13 mouse cellular contexts compared by ENCODE assay signal in genomic region chr19:10397479-10398153, GRCm38 (mm10). TPM values are rescaled to one million over a fixed set of nuclear protein-coding genes. Genes with fewer than 3 reads are reported as not detected.
DNase-seq lines count a peak whose midpoint lies in the region; ATAC-seq and TF ChIP-seq lines count a peak whose summit lies in the region.
"Had no signal": no experiment of that assay in that cellular context is flagged by ENCODE, and none has a peak within 500 bp of the region (broad histone marks: within the 10 kb centered on the region; RNA-seq: fewer than 3 reads in every experiment).

No protein-coding gene starts in this region.

- no peaks in the 10 kb centered on the region for H3K9me3 ChIP-seq in forebrain, embryonic 13.5 days (replicated peaks)
- H3K9me3 ChIP-seq in forebrain, embryonic 11.5 days (ENCODE audit: control insufficient read depth, low read length), result no peaks in the 10 kb centered on the region
- H3K9me3 ChIP-seq in forebrain, postnatal 0 days (ENCODE audit: low read length), result no peaks in the 10 kb centered on the region
- no peaks in the 10 kb centered on the region for H3K9me3 ChIP-seq in kidney, embryonic 15.5 days (replicated peaks)
- no peaks in the 10 kb centered on the region for H3K9me3 ChIP-seq in liver, embryonic 11.5 days (ENCODE audit: control insufficient read depth, low read length)
- H3K9me3 ChIP-seq: embryonic facial prominence, embryonic 15.5 days; liver, embryonic 12.5 days had no signal

- 34% methylated on average over 8 of the region's 8 CpGs for WGBS in forebrain, embryonic 13.5 days
- 47% methylated on average over 8 of the region's 8 CpGs for WGBS in forebrain, embryonic 11.5 days
- 31% methylated on average over 8 of the region's 8 CpGs for WGBS in forebrain, postnatal 0 days
- WGBS in kidney, embryonic 15.5 days, result 52% methylated on average over 8 of the region's 8 CpGs
- 46% methylated on average over 8 of the region's 8 CpGs for WGBS in liver, embryonic 11.5 days

- H3K9ac ChIP-seq in forebrain, embryonic 13.5 days, result no peak overlapping the region
- H3K9ac ChIP-seq in forebrain, embryonic 11.5 days (ENCODE audit: low read length), result no peak overlapping the region
- 0 out of 2 replicates have a peak overlapping the region, but pooled peaks have one; percentile 6 for H3K9ac ChIP-seq in forebrain, postnatal 0 days
- no peak overlapping the region for H3K9ac ChIP-seq in kidney, embryonic 15.5 days
- no peak overlapping the region for H3K9ac ChIP-seq in liver, embryonic 11.5 days (ENCODE audit: low read depth, low read length)
- H3K9ac ChIP-seq: embryonic facial prominence, embryonic 15.5 days; liver, embryonic 12.5 days had no signal

- ATAC-seq in forebrain, embryonic 13.5 days, result no peak
- no peak for ATAC-seq in forebrain, embryonic 11.5 days (replicated peaks; ENCODE audit: low FRiP score)
- ATAC-seq in forebrain, postnatal 0 days, result peak; percentile 62
- ATAC-seq in kidney, embryonic 15.5 days (replicated peaks; ENCODE audit: low FRiP score), result no peak
- ATAC-seq in liver, embryonic 11.5 days (replicated peaks; ENCODE audit: low FRiP score), result no peak
- ATAC-seq: liver, embryonic 12.5 days had no signal

- H3K4me2 ChIP-seq in forebrain, embryonic 13.5 days, result no peak overlapping the region
- H3K4me2 ChIP-seq in forebrain, embryonic 11.5 days (ENCODE audit: low read depth, low read length, severe bottlenecking), result no peak overlapping the region
- no peak overlapping the region for H3K4me2 ChIP-seq in forebrain, postnatal 0 days (ENCODE audit: low read depth)
- no peak overlapping the region for H3K4me2 ChIP-seq in kidney, embryonic 15.5 days
- no peak overlapping the region for H3K4me2 ChIP-seq in liver, embryonic 11.5 days
- H3K4me2 ChIP-seq: embryonic facial prominence, embryonic 15.5 days; liver, embryonic 12.5 days had no signal

- peak overlapping the region; percentile 60 for H3K27ac ChIP-seq in forebrain, embryonic 13.5 days
- no peak overlapping the region for H3K27ac ChIP-seq in forebrain, embryonic 11.5 days (ENCODE audit: low read depth, low read length)
- H3K27ac ChIP-seq in forebrain, postnatal 0 days (ENCODE audit: low read depth, low read length), result peak overlapping the region; percentile 78
- no peak overlapping the region for H3K27ac ChIP-seq in kidney, embryonic 15.5 days
- H3K27ac ChIP-seq in liver, embryonic 11.5 days (ENCODE audit: low read depth, low read length), result no peak overlapping the region
- H3K27ac ChIP-seq: embryonic facial prominence, embryonic 15.5 days; liver, embryonic 12.5 days had no signal

- no peak for DNase-seq in forebrain, embryonic 11.5 days (ENCODE audit: low spot score)
- peak; percentile 37 for DNase-seq in cerebellum, adult 11 months
- peak; percentile 57 for DNase-seq in forebrain, postnatal 0 days
- peak; percentile 82 to 89 for DNase-seq in left cerebral cortex, postnatal 36 days (ENCODE audit: low spot score in 2 of 2)
- no peak for DNase-seq in liver, embryonic 11.5 days (ENCODE audit: low spot score)
- DNase-seq in gastrocnemius, adult 18-20 months (ENCODE audit: low spot score), result no peak
- DNase-seq: kidney, postnatal 25 days; lung, postnatal 36 days had no signal

- H3K4me3 ChIP-seq in forebrain, embryonic 13.5 days, result no peak overlapping the region
- no peak overlapping the region for H3K4me3 ChIP-seq in forebrain, embryonic 11.5 days (ENCODE audit: low read depth, low read length)
- H3K4me3 ChIP-seq in forebrain, postnatal 0 days (ENCODE audit: low read depth, low read length), result no peak overlapping the region
- H3K4me3 ChIP-seq in kidney, embryonic 15.5 days (replicated peaks), result no peak overlapping the region
- no peak overlapping the region for H3K4me3 ChIP-seq in liver, embryonic 11.5 days (ENCODE audit: low read depth, low read length)
- H3K4me3 ChIP-seq: embryonic facial prominence, embryonic 15.5 days; liver, embryonic 12.5 days had no signal

- TF ChIP-seq CTCF in forebrain, postnatal 0 days (IDR thresholded peaks at IDR 0.05; ENCODE audit: low read depth), result no peak

- H3K36me3 ChIP-seq in forebrain, embryonic 13.5 days (ENCODE audit: poor library complexity, severe bottlenecking), result no peaks in the 10 kb centered on the region
- no peaks in the 10 kb centered on the region for H3K36me3 ChIP-seq in forebrain, embryonic 11.5 days (ENCODE audit: control insufficient read depth, insufficient read depth, low read length)
- no peaks in the 10 kb centered on the region for H3K36me3 ChIP-seq in forebrain, postnatal 0 days (ENCODE audit: insufficient read depth)
- H3K36me3 ChIP-seq in kidney, embryonic 15.5 days, result no peaks in the 10 kb centered on the region
- H3K36me3 ChIP-seq in liver, embryonic 11.5 days (ENCODE audit: control insufficient read depth, insufficient read depth, low read length), result no peaks in the 10 kb centered on the region
- H3K36me3 ChIP-seq: embryonic facial prominence, embryonic 15.5 days; liver, embryonic 12.5 days had no signal

- intact Hi-C loops in left cerebral cortex, postnatal 36 days (cut with DNase I), result loop anchor here (5.0 kb wide), 1 partner anchor 35 kb away; no protein-coding TSS in a partner anchor

- H3K4me1 ChIP-seq in forebrain, embryonic 13.5 days, result peaks cover 50% of the 10 kb centered on the region
- peaks cover 7% of the 10 kb centered on the region; the same call in 1 of the 2 replicates for H3K4me1 ChIP-seq in forebrain, embryonic 11.5 days (replicated peaks; ENCODE audit: control insufficient read depth, insufficient read depth, low read length)
- H3K4me1 ChIP-seq in forebrain, postnatal 0 days (ENCODE audit: insufficient read depth), result peaks cover 10% of the 10 kb centered on the region
- H3K4me1 ChIP-seq in kidney, embryonic 15.5 days, result 0 out of 2 replicates have a peak, but pooled peaks cover 2% of the 10 kb centered on the region
- H3K4me1 ChIP-seq in liver, embryonic 11.5 days (replicated peaks; ENCODE audit: control insufficient read depth, insufficient read depth, low read length), result no peaks in the 10 kb centered on the region
- H3K4me1 ChIP-seq: embryonic facial prominence, embryonic 15.5 days; liver, embryonic 12.5 days had no signal

- no peaks in the 10 kb centered on the region for H3K27me3 ChIP-seq in forebrain, embryonic 13.5 days
- H3K27me3 ChIP-seq in forebrain, embryonic 11.5 days (ENCODE audit: control insufficient read depth, insufficient read depth, low read length), result no peaks in the 10 kb centered on the region
- H3K27me3 ChIP-seq in forebrain, postnatal 0 days (ENCODE audit: insufficient read depth, low read length), result no peaks in the 10 kb centered on the region
- H3K27me3 ChIP-seq in kidney, embryonic 15.5 days, result peaks cover 6% of the 10 kb centered on the region
- H3K27me3 ChIP-seq in liver, embryonic 11.5 days (replicated peaks; ENCODE audit: control insufficient read depth, insufficient read depth, low read length), result peaks cover 4% of the 10 kb centered on the region
- H3K27me3 ChIP-seq: embryonic facial prominence, embryonic 15.5 days had no signal

RNA-seq across cellular contexts. Expression of gene Syt7, which starts 8.7 kb away (rescaled TPM):
- polyA plus RNA-seq in forebrain, embryonic 13.5 days (2015; fragmentation: Nextera tagmentation; extraction: Ambion mirVana), result 4.4 and 5.0 TPM in 2 replicates
- polyA plus RNA-seq in forebrain, embryonic 11.5 days (2014; fragmentation: Nextera tagmentation; extraction: Ambion mirVana), result 3.2 and 7.7 TPM in 2 replicates
- total RNA-seq in forebrain, postnatal 0 days (2014; rRNA removed), result 91.6 and 110 TPM in 2 replicates
- polyA plus RNA-seq in forebrain, postnatal 0 days (2015; fragmentation: Nextera tagmentation; extraction: Ambion mirVana), result 14.9 and 19.2 TPM in 2 replicates
- total RNA-seq in left cerebral cortex, postnatal 36 days (2021), result 100 to 1,000 TPM; 331 to 365 TPM
- polyA plus RNA-seq in kidney, embryonic 15.5 days (2015; fragmentation: Nextera tagmentation; extraction: Ambion mirVana), result 1.5 and 2.3 TPM in 2 replicates
- 1.2 and 1.4 TPM in 2 replicates for polyA plus RNA-seq in liver, embryonic 11.5 days (2014; fragmentation: Nextera tagmentation; extraction: Ambion mirVana)
- total RNA-seq in gastrocnemius, adult 18-20 months (2021), result 1 to 10 TPM; 1.5 TPM
- total RNA-seq: MEL had no signal

RNA-seq across cellular contexts. Expression of gene Lrrc10b, which starts 59.7 kb away (rescaled TPM):
- 0.25 and 0.40 TPM in 2 replicates for polyA plus RNA-seq in forebrain, embryonic 13.5 days (2015; fragmentation: Nextera tagmentation; extraction: Ambion mirVana)
- 0.33 and 0.71 TPM in 2 replicates for polyA plus RNA-seq in forebrain, embryonic 11.5 days (2014; fragmentation: Nextera tagmentation; extraction: Ambion mirVana)
- total RNA-seq in forebrain, postnatal 0 days (2014; rRNA removed), result 6.5 and 7.7 TPM in 2 replicates
- 1.1 and 2.5 TPM in 2 replicates for polyA plus RNA-seq in forebrain, postnatal 0 days (2015; fragmentation: Nextera tagmentation; extraction: Ambion mirVana)
- total RNA-seq in left cerebral cortex, postnatal 36 days (2021), result 10 to 100 TPM; 16.3 to 21.2 TPM
- 0.69 and 0.73 TPM in 2 replicates for polyA plus RNA-seq in kidney, embryonic 15.5 days (2015; fragmentation: Nextera tagmentation; extraction: Ambion mirVana)
- 0.14 TPM in 1 of 2 replicates, not detected in the other for polyA plus RNA-seq in liver, embryonic 11.5 days (2014; fragmentation: Nextera tagmentation; extraction: Ambion mirVana)
- under 1 TPM; 0.17 to 0.18 TPM for total RNA-seq in gastrocnemius, adult 18-20 months (2021)
- total RNA-seq: MEL had no signal

Comparison
In these comparisons a context has a peak if more than half of its experiments do, and no peak if none do; other contexts are left out.
1. H3K27ac ChIP-seq: peak in forebrain, embryonic 13.5 days (single experiment) and forebrain, postnatal 0 days (single experiment); none in forebrain, embryonic 11.5 days (single experiment), kidney, embryonic 15.5 days (single experiment) and liver, embryonic 11.5 days (single experiment).
2. DNase-seq: peak in cerebellum, adult 11 months (single experiment), forebrain, postnatal 0 days (single experiment) and left cerebral cortex, postnatal 36 days (2 of 2); none in forebrain, embryonic 11.5 days (single experiment), liver, embryonic 11.5 days (single experiment) and gastrocnemius, adult 18-20 months (single experiment).